Mouse (Mus musculus): ENCODE data around the gene Fasl. TPM values are rescaled to one million over a fixed set of nuclear protein-coding genes. Genes with fewer than 3 reads are reported as not detected.

Gene Fasl
- total RNA-seq (2021) = under 1 TPM; 0.18 to 0.23 TPM
- long read RNA-seq, experiment 1 = 0 reads
- long read RNA-seq, experiment 2 = 0 reads

DNA sequence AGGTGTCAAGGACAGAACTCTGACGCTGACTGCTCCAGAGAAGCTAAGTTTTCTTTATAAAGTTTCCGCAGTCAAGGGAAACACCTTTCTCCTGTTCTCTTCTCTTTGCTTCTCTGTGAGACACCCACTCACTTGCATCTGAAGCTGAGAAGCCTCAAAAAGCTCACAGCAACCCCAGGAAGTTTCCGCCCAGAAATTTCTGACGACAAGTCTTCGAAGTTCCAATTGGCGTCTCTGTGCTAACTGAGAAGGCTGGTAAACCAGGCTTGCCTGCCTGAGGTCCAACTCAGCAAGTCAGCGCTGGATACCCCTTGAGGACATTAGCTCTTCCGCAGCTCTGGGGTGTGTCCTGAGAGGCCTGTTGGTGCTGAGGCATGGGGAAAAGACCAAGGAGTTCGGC lies at the start of gene Fasl:
Gene Fasl (minus strand): TSS at position 157 of the 400 bp plus-strand sequence.
- no peak within 1 kb of the TSS for H3K27ac ChIP-seq
- TF ChIP-seq CTCF (IDR thresholded peaks at IDR 0.05) = no peak
- DNase-seq (ENCODE audit: extremely low spot score in 1 of 2, low spot score in 2 of 2) = no peak
- intact Hi-C loops (cut with DNase I) = no loop called here
- H3K4me3 ChIP-seq = no peak within 1 kb of the TSS

- Histone ChIP-seq H3K27ac (no peak overlapping the region), H3K4me3 (no peak overlapping the region)
- TF ChIP-seq CTCF (IDR thresholded peaks at IDR 0.05) = no peak
- intact Hi-C loops (cut with DNase I) = no loop called here
- DNase-seq (ENCODE audit: extremely low spot score in 1 of 2, low spot score in 2 of 2) = no peak
Observed at GRCm38 (mm10) chr1:161826677-161827076, 38.4 kb upstream of the Fasl start.

- intact Hi-C loops (cut with DNase I) = no loop called here
- no peak for DNase-seq (ENCODE audit: extremely low spot score in 1 of 2, low spot score in 2 of 2)
- TF ChIP-seq CTCF (IDR thresholded peaks at IDR 0.05) = no peak
- Histone ChIP-seq H3K4me3 (no peak overlapping the region), H3K27ac (no peak overlapping the region)
Observed at GRCm38 (mm10) chr1:161809428-161809827, 21.1 kb upstream of the Fasl start.

DNA sequence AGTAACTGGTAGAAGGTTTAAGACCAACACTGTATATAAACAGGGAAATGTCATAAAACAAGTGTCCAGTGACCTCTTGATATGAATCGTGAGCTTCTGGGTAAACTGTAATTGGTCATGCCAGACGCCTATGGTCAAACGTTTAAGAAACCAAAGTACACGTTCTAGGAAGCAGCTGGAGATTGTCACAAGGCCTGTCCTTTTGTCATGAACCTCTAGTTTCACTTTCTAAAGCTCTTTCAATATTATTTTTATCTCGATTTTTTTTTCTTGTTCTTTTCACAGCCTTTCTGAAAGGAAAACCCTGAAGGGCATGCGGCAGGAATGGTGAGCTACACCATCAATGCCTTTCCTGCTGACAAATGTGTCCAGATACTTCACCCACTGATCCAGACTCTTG lies 20.7 kb upstream of the Fasl start:
- intact Hi-C loops (cut with DNase I) = no loop called here
- TF ChIP-seq CTCF (IDR thresholded peaks at IDR 0.05) = no peak
- no peak overlapping the region for H3K4me3 ChIP-seq
- no peak for DNase-seq (ENCODE audit: extremely low spot score in 1 of 2, low spot score in 2 of 2)
- no peak overlapping the region for H3K27ac ChIP-seq

DNA sequence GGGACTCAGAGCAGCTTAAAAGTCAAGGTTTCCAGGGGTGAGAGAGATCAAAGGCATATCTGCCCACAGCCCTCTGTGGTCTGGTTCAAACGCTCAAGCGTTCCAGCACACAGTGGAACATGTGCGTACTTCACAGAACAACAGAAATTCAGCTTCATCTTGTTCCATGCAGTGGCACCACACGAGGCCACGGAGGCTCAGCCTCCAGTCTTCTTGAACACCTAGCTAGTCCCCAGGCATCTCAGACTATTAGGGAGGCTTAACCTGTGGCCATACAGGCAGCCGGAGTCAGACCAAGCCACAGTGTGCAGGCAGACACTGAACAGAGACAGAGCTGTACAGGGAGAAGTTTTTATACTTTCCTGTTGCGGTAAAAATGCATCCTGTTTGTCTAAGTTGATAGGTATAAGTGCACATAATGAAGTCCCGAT lies 16.3 kb upstream of the Fasl start:
- intact Hi-C loops (cut with DNase I) = no loop called here
- no peak for TF ChIP-seq CTCF (IDR thresholded peaks at IDR 0.05)
- DNase-seq (ENCODE audit: extremely low spot score in 1 of 2, low spot score in 2 of 2) = no peak
- Histone ChIP-seq H3K27ac (no peak overlapping the region), H3K4me3 (no peak overlapping the region)

DNA sequence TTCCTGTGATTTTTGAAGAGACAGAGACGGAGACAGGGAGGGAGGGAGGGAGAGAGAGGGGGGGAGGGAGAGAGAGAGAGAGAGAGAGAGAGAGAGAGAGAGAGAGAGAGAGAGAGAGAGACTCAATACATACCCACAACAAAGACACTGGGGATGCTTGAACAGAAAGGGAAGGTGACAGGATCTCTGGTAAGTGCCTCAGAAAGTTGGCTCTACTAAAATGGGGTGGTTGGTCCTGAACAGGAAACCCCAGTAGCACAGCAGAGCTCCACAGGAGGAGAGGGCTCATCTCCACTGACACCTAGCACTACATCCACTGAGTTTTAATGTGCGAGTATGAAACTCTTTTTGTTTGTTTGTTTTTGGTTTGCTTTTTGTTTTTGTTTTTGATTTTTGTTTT lies 13.0 kb upstream of the Fasl start:
- no peak for TF ChIP-seq CTCF (IDR thresholded peaks at IDR 0.05)

DNA sequence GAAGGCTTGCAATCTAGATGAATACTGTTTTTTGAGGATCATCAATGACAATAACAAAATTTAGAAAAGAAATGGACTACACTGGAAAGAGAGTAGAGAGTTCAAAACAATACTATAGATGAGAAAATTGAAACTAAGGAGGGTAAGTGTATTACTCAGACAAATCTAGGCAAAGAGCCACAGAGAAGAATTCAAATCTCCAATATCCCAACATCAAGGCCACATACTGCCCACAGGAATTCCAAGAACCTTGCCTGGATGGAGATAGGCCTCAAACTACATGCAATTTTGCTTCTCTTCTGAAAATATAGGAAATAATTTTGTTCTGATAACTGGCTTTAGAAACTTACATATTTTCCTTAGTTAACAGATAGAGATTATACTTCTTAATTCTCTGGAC lies 12.0 kb upstream of the Fasl start:
- DNase-seq (ENCODE audit: extremely low spot score in 1 of 2, low spot score in 2 of 2) = no peak
- Histone ChIP-seq H3K4me3 (no peak overlapping the region), H3K27ac (no peak overlapping the region)
- intact Hi-C loops (cut with DNase I) = no loop called here
- no peak for TF ChIP-seq CTCF (IDR thresholded peaks at IDR 0.05)

More for the DNA sequence above, 13.0 kb upstream of the Fasl start:
- no peak for DNase-seq (ENCODE audit: extremely low spot score in 1 of 2, low spot score in 2 of 2)
- Histone ChIP-seq H3K27ac (no peak overlapping the region), H3K4me3 (no peak overlapping the region)
- intact Hi-C loops (cut with DNase I) = no loop called here

GRCm38 (mm10) chr1:161799791-161800190 lies 11.5 kb upstream of the Fasl start:
- H3K27ac ChIP-seq = no peak overlapping the region
- intact Hi-C loops (cut with DNase I) = no loop called here
- TF ChIP-seq CTCF (IDR thresholded peaks at IDR 0.05) = no peak
- no peak overlapping the region for H3K4me3 ChIP-seq
- no peak for DNase-seq (ENCODE audit: extremely low spot score in 1 of 2, low spot score in 2 of 2)

GRCm38 (mm10) chr1:161798866-161799265 lies 10.6 kb upstream of the Fasl start:
- no peak for TF ChIP-seq CTCF (IDR thresholded peaks at IDR 0.05)
- intact Hi-C loops (cut with DNase I) = no loop called here
- no peak overlapping the region for H3K27ac ChIP-seq
- no peak overlapping the region for H3K4me3 ChIP-seq
- no peak for DNase-seq (ENCODE audit: extremely low spot score in 1 of 2, low spot score in 2 of 2)

DNA sequence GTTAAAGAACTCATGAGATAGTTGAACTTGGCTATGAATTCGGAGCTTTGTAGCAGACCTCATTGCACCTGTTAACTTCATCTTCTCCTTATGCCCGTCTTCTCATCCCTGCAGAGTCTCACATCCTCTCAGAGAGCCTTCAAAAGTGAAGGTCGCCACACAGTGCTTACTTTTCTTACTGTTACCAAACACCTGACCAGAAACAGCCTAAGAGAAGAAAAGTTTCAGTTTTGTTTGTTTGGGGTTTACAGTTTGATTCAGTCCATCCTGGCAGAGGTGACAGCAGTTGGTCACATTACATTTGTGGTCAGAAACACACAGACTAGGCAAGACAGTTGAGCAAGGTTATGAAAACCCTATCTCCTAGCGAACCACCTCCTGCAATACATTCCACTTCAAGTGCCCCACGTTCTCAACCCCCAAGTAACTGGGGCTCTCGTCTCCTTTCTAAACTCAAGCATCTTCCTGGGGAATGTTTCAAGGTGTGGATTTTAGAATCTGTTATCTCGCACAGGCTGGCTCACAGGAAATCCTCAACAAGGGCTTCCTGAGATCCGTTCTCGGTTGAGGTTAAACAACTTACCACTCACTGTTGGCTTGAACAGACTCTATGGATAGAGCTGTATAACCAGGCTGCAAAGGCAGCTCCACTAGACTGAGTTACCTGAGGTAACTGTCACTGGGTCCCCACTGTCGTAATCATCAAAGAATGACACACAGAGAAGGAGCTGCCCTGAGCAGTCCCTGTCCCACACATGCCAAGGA lies 6.3 kb upstream of the Fasl start:
- intact Hi-C loops (cut with DNase I) = no loop called here
- Histone ChIP-seq H3K27ac (no peak overlapping the region), H3K4me3 (no peak overlapping the region)
- TF ChIP-seq CTCF (IDR thresholded peaks at IDR 0.05) = no peak
- DNase-seq (ENCODE audit: extremely low spot score in 1 of 2, low spot score in 2 of 2) = no peak

DNA sequence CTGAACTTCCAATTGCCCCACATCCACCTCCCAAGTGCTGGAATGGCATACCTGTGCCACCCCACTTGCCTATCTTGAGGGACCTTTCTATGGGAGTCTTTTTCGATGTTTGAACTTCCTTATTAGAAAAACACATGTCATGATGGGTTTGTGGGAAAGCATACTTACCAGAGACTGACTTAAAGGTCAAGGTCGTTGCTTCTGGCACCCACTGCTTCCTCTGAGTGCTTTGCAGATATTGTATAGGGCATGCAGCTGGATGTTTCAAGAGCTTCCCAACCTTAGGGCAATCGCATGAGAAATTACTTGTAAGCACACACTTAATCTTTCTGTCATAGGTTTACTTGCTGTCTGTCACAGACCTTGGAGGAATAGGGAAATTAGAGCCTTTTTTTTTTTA lies 5.0 kb upstream of the Fasl start:
- Histone ChIP-seq H3K27ac (no peak overlapping the region), H3K4me3 (no peak overlapping the region)
- TF ChIP-seq CTCF (IDR thresholded peaks at IDR 0.05) = no peak
- no peak for DNase-seq (ENCODE audit: extremely low spot score in 1 of 2, low spot score in 2 of 2)
- intact Hi-C loops (cut with DNase I) = no loop called here

GRCm38 (mm10) chr1:161792687-161792969 lies 4.3 kb upstream of the Fasl start:
- Histone ChIP-seq H3K4me3 (no peak overlapping the region), H3K27ac (no peak overlapping the region)
- DNase-seq (ENCODE audit: extremely low spot score in 1 of 2, low spot score in 2 of 2) = no peak
- TF ChIP-seq CTCF (IDR thresholded peaks at IDR 0.05) = no peak
- intact Hi-C loops (cut with DNase I) = no loop called here
